Mouse (Mus musculus): ENCODE data around the gene Cit.

DNA sequence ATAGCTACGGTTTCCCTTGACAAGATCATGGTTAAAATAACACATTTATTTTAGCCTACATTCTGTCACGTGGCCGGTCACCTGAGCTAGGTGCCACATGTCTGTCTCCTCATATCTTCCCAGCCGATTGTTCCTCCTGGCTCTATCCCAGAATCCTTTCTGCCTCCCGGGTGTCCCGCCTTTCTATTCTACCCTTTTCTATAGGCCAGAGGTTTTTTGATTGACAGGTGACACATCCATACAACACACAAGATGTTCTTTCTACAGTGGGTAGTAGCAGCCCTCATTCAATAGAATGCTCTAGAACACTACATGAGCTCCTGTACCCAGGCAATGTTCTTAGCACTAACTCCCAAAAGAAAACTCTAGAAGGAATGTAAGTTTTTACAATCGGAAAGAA is 23.2 kb upstream of the Cit start:
- no peak for TF ChIP-seq CTCF (IDR thresholded peaks at IDR 0.05; ENCODE audit: control insufficient read depth, insufficient read depth, insufficient replicate concordance, low read depth, low read length)
- no peak for TF ChIP-seq POLR2A (IDR thresholded peaks at IDR 0.05; ENCODE audit: control insufficient read depth, low read depth, low read length)

Measured in testis, adult 2 months (tissue).